Mouse (Mus musculus): Measurements from ENCODE around the gene Ano4. TPM values are rescaled to one million over a fixed set of nuclear protein-coding genes. Genes with fewer than 3 reads are reported as not detected.

Gene Ano4
- total and polyA plus RNA-seq, 3 experiments, result not detected

DNA sequence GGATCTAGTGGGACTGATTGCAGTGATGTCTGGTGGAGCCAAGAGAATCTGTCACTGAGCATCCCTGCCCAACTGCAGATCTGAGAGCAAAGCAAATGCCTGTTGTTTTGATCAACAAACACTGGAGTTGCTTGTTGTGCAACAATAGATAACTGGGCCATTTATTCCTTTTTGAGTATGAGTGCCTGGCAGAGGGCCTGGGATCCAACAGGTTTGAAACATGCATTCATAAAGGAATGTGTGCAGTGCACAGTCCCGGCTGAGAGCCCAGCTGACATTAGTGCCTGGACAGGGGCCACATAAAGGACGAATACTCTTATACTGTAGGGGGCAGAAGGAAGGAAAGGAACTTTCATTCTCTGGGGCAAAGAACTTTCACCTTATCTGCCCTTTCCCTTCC is 241.0 kb downstream of the Ano4 start:
- DNase-seq (ENCODE audit: extremely low read depth), result no peak
- in situ Hi-C loops (cut with MboI; ENCODE audit: low pct_ligation_motif_present, low pct_unique_long_range_greater_than_20kb, low sequenced_read_pairs), result no loop called here
- no peak overlapping the region for H3K4me2 ChIP-seq (ENCODE audit: insufficient read depth, low read depth, poor library complexity, severe bottlenecking)
- dilution Hi-C loops (cut with MboI; ENCODE audit: extremely low pct_ligation_motif_present, extremely low pct_unique_long_range_greater_than_20kb, low sequenced_read_pairs), result no loop called here
- no peaks in the 10 kb centered on the region for H3K9me3 ChIP-seq (replicated peaks; ENCODE audit: low read length)
- H3K27me3 ChIP-seq (replicated peaks), result no peaks in the 10 kb centered on the region
- no peak overlapping the region for H3K27ac ChIP-seq (ENCODE audit: insufficient read depth, low read depth)
- no peaks in the 10 kb centered on the region for H3K36me3 ChIP-seq (replicated peaks in 1 of 2; ENCODE audit: control insufficient read depth in 1 of 2, insufficient read depth in 1 of 2, low read length in 1 of 2)
- no peaks in the 10 kb centered on the region for H3K79me2 ChIP-seq (replicated peaks; ENCODE audit: control insufficient read depth, extremely low read depth, insufficient read depth, poor library complexity, severe bottlenecking)
- H3K4me1 ChIP-seq (ENCODE audit: control insufficient read depth in 1 of 2, insufficient read depth in 2 of 2), result no peaks in the 10 kb centered on the region
- no peak overlapping the region for H3K4me3 ChIP-seq (replicated peaks in 1 of 3; ENCODE audit: low read depth in 2 of 3, low read length in 2 of 3, poor library complexity in 1 of 3)
- TF ChIP-seq MAFK (IDR thresholded peaks at IDR 0.05; ENCODE audit: insufficient replicate concordance, low read length), result no peak
- TF ChIP-seq CHD1 (IDR thresholded peaks at IDR 0.05; ENCODE audit: low read depth, low read length), result no peak
- TF ChIP-seq IRF4 (IDR thresholded peaks at IDR 0.05; ENCODE audit: low read depth, low read length), result no peak
- no peak for TF ChIP-seq CTCF (conservative IDR thresholded peaks at IDR 0.05 in 1 of 2, IDR thresholded peaks at IDR 0.05 in 1 of 2; ENCODE audit: low read depth in 2 of 2, low read length in 2 of 2)
- TF ChIP-seq ZKSCAN1 (IDR thresholded peaks at IDR 0.05; ENCODE audit: borderline replicate concordance, low read depth, low read length), result no peak
- TF ChIP-seq ETS1 (conservative IDR thresholded peaks at IDR 0.05; ENCODE audit: low read depth, low read length), result no peak
- TF ChIP-seq ZMIZ1 (IDR thresholded peaks at IDR 0.05; ENCODE audit: low read depth, low read length), result no peak
- TF ChIP-seq UBTF (IDR thresholded peaks at IDR 0.05; ENCODE audit: low read depth, low read length), result no peak
- no peak for TF ChIP-seq JUN (IDR thresholded peaks at IDR 0.05; ENCODE audit: insufficient read depth, low read depth, low read length)
- TF ChIP-seq USF2 (conservative IDR thresholded peaks at IDR 0.05; ENCODE audit: low read depth, low read length), result no peak
- no peak for TF ChIP-seq MYC (IDR thresholded peaks at IDR 0.05; ENCODE audit: low read depth, low read length)
- TF ChIP-seq MEF2A (IDR thresholded peaks at IDR 0.05; ENCODE audit: borderline replicate concordance, low read depth, low read length), result no peak
- no peak for TF ChIP-seq SMC3 (IDR thresholded peaks at IDR 0.05; ENCODE audit: low read depth, low read length)
- no peak for TF ChIP-seq POLR2A (IDR thresholded peaks at IDR 0.05; ENCODE audit: low read depth, low read length)
- TF ChIP-seq HCFC1 (IDR thresholded peaks at IDR 0.05; ENCODE audit: low read depth, low read length), result no peak
- no peak for TF ChIP-seq EP300 (IDR thresholded peaks at IDR 0.05; ENCODE audit: low read length)
- H3K9ac ChIP-seq (ENCODE audit: insufficient read depth, low read depth), result no peak overlapping the region

DNA sequence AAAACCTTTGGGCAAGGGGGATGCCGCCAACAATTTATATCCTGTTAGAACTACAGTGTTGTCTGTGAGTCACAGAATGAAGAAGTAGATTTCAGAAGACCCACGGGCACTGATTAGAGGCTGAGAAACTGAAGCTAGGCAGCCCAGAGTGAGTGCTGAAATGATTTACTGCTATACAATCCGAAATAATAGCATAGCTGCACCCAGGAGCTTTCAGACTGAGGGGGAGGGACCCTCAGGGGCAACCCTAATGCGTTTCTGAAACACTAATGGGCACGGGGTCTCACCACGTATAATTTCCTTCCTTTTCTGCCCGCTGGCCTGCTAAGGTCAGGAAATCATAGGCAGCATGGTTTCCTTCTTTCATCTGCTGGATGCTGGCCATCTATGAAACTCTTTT is 242.5 kb downstream of the Ano4 start:
- H3K79me2 ChIP-seq (replicated peaks; ENCODE audit: control insufficient read depth, extremely low read depth, insufficient read depth, poor library complexity, severe bottlenecking), result no peaks in the 10 kb centered on the region
- dilution Hi-C loops (cut with MboI; ENCODE audit: extremely low pct_ligation_motif_present, extremely low pct_unique_long_range_greater_than_20kb, low sequenced_read_pairs), result no loop called here
- H3K36me3 ChIP-seq (replicated peaks in 1 of 2; ENCODE audit: control insufficient read depth in 1 of 2, insufficient read depth in 1 of 2, low read length in 1 of 2), result no peaks in the 10 kb centered on the region
- no peak overlapping the region for H3K4me3 ChIP-seq (replicated peaks in 1 of 3; ENCODE audit: low read depth in 2 of 3, low read length in 2 of 3, poor library complexity in 1 of 3)
- no peaks in the 10 kb centered on the region for H3K4me1 ChIP-seq (ENCODE audit: control insufficient read depth in 1 of 2, insufficient read depth in 2 of 2)
- H3K4me2 ChIP-seq (ENCODE audit: insufficient read depth, low read depth, poor library complexity, severe bottlenecking), result peak overlapping the region; percentile 45; the same call in 1 of the 2 replicates
- no peak for DNase-seq (ENCODE audit: extremely low read depth)
- no peaks in the 10 kb centered on the region for H3K27me3 ChIP-seq (replicated peaks)
- no peak overlapping the region for H3K27ac ChIP-seq (ENCODE audit: insufficient read depth, low read depth)
- H3K9me3 ChIP-seq (replicated peaks; ENCODE audit: low read length), result no peaks in the 10 kb centered on the region
- TF ChIP-seq ETS1 (conservative IDR thresholded peaks at IDR 0.05; ENCODE audit: low read depth, low read length) (no peak), GABPA (IDR thresholded peaks at IDR 0.05; ENCODE audit: insufficient replicate concordance, low read depth, low read length) (no peak), E2F4 (IDR thresholded peaks at IDR 0.05; ENCODE audit: insufficient replicate concordance, low read depth, low read length) (no peak), SIN3A (IDR thresholded peaks at IDR 0.05; ENCODE audit: low read length) (no peak), EP300 (IDR thresholded peaks at IDR 0.05; ENCODE audit: low read length) (no peak), TBP (conservative IDR thresholded peaks at IDR 0.05; ENCODE audit: low read depth, low read length) (no peak), CHD2 (IDR thresholded peaks at IDR 0.05; ENCODE audit: low read length) (no peak), CHD1 (IDR thresholded peaks at IDR 0.05; ENCODE audit: low read depth, low read length) (no peak), RAD21 (IDR thresholded peaks at IDR 0.05; ENCODE audit: low read depth, low read length) (no peak), POLR2A (IDR thresholded peaks at IDR 0.05; ENCODE audit: low read depth, low read length) (no peak), ZMIZ1 (IDR thresholded peaks at IDR 0.05; ENCODE audit: low read depth, low read length) (no peak), MXI1 (IDR thresholded peaks at IDR 0.05; ENCODE audit: low read depth, low read length) (no peak), ZC3H11A (IDR thresholded peaks at IDR 0.05; ENCODE audit: low read depth, low read length) (no peak), KAT2A (IDR thresholded peaks at IDR 0.05; ENCODE audit: insufficient replicate concordance, low read length) (no peak), SMC3 (IDR thresholded peaks at IDR 0.05; ENCODE audit: low read depth, low read length) (no peak), PAX5 (IDR thresholded peaks at IDR 0.05; ENCODE audit: low read length) (no peak), HCFC1 (IDR thresholded peaks at IDR 0.05; ENCODE audit: low read depth, low read length) (no peak), POLR2AphosphoS2 (IDR thresholded peaks at IDR 0.05; ENCODE audit: low read depth, low read length) (no peak)
- in situ Hi-C loops (cut with MboI; ENCODE audit: low pct_ligation_motif_present, low pct_unique_long_range_greater_than_20kb, low sequenced_read_pairs), result no loop called here
- H3K9ac ChIP-seq (ENCODE audit: insufficient read depth, low read depth), result no peak overlapping the region

Data from CH12.LX (cell line).